Mouse (Mus musculus) kidney, adult 18-20 months (tissue): ENCODE data around the gene Itgb5.
A peak's percentile ranks its signal among the peaks of the same experiment; 100 is the strongest.

Source experiments
- DNase-seq: peaks from one replicate; pipeline ENCODE4 v3.0.0; 2021

Itgb5 gene

DNA sequence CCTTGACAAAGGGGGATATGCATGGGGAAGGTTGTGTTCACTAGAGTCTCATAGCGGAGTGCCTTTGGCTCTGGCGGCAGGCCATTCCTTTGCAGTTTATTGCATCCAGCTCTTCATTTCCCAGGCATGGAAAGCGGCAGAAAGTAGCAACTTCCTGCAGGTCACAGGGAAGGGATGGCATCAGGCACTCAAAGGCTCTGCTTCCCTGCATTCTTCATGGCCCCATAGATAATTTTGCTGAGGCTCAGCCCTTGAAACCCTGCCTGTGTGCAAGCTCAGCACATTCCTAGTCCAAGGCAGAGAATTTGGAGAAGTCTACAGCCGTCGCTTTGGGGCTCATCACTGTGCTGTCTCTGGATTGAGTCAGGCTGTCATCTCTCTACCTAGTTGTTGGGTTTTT, 87.9 kb downstream of the Itgb5 start:
- DNase-seq: no peak

DNA sequence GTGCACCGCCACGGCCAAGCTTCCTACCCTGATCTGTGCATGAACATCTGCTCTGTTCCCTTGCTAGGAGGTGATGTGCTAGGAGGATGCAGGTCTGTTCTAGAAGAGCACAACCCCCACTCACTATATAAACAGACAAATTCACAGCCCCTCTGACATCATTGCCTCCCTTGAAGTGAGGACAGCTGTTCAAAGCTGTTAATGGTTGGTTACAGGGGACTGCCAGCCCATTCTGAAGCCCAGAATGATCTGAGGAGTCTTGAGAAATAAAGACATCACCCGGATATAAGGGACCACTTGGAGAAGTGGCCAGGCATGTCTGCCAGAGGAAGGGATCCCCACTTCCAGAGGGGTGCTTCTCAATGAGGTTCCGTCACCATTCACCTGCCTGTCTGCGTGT, 88.5 kb downstream of the Itgb5 start:
- no peak for DNase-seq

GRCm38 (mm10) chr16:33921514-33921913, 92.0 kb downstream of the Itgb5 start:
- DNase-seq: no peak

DNA sequence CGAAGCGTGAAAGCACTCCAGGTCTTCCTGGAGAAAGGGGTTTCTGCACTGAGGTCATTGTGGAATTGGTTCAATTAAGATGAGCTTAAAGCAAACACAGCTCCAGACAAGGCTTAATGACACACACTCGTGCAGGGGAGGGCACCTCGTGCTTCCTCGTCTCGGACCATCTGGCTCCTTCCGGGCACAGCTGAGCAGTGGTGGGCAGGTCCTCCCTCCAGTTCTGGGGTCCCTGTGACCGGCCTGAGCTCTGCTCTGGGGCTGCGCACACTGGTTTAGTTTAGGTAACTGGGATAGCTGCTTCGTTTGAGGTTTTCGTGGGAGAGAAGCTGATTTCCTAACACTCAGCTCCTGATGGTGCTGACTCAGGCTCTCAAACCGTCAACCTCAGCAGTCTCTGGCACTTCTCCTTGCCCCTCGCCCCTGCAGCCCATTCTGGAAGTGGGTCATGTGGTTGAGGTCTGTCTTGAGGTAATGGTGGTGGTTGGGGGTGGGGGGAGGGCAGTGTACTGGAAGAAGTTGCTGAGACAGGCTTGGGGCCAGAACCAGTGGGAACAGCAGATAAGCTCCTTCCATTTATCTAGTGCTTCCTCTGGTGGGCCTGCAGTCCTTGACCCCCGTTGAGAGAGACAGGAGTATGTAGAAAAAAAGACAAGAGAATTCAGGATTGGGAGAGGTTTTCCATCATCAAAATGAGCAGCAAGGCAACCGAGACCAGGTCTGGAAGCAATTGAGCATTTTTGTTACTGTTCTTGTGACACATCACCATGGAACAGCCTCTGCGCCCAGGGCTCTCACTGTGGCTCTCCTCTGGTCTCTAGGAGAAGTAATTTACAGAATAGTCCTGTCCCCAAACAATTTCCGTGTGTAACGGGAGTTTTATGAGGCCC, 92.9 kb downstream of the Itgb5 start:
- DNase-seq: peak; percentile 40

GRCm38 (mm10) chr16:33923001-33923316, 93.5 kb downstream of the Itgb5 start:
- DNase-seq: no peak

DNA sequence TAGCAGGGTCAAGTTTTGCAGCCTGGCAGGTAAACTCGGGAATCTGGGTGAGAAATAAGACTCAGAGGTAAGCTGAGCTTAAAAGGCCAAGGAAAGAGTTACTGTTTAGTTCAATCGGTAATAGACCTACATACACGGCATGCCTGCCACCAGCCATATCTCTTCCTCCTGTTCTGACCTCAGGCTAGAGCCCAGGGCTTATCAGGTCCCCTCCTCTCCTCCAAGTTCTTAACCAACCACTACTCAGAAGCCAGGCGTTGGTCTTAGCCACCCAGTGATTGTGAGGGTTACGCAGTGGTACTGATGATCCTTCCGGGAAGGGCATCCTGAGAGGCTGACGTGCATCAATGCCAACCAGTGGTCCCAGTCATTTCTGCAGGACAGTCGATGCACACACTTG, 94.3 kb downstream of the Itgb5 start:
- no peak for DNase-seq

DNA sequence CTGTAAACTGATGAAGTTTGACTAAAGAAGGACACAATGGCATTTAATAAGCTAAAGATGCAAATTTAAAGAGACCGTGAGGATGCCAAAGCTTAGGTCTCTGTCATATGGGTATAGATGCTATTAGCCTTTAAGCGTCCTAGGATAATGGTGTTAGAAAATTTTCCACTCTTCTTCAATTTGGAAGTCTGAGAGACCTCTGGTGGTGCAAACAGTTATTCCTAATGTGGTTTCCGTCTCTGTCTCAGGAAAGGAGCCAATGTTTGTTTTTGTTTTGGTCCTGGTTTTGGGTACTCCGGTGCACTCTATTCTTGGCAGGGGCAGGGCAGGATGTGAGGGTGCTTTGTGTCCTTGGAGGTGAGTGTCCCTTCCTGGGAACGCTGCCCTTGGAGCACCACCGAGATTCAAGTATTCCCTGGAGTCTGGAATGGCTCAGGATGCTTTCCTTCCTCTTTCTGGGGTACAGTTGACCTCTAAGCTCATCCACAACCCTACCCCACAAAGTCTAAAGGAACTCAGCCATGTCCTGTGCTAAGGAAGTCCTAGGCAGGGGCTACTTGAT, 97.9 kb downstream of the Itgb5 start:
- peak; percentile 54 for DNase-seq

DNA sequence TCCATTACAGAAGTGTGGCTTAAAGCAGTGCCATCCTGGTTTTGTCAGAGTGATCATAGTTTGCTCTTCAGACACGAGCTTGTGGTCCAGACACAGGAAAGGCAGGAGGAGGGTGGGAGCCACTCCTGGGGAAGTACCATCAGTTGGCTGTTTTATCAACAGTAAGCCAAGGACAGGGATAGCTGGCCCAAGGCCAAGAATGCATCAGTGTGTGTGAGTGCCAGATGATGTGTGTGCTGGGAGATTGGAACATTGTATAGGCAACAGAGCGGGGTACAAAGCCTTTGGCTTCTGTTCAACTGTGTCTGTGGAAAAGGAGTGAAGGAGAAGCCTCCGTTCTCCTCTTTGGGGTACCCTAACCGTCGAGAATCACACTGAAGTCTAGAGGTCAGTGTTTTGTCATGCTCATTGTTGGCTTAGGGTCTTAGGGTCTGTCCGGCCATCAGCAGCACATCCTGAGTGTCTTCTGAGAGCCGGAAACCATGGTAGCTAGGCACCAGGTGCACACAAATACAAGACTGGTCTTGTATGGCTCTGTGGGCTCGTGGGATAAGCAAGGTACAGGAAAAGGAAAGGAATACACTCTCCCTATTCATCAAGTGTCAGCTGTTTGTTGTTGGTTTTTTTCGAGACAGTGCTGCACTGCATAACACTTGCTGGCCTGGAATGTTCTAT, 99.5 kb downstream of the Itgb5 start:
- DNase-seq: peak; percentile 39

DNA sequence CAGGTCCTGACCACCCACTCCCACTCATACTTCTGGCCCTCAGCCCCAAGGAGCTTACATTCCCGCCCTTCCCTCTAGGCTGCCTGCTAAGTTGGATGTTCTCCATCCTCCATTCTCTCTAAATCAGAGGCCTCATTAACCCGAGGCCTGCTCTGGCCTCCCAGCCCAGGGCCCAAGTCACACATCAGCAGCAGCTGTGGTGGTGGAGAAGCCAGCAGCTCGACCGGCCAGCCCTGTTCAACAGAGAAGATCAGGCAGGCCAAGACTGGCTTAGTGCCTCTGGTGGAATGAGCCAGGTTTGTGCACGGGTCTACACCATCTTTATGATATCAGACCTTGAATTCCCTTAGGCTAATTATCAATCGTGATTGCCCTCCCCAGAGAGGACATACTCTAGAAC, 101.3 kb downstream of the Itgb5 start:
- no peak for DNase-seq

DNA sequence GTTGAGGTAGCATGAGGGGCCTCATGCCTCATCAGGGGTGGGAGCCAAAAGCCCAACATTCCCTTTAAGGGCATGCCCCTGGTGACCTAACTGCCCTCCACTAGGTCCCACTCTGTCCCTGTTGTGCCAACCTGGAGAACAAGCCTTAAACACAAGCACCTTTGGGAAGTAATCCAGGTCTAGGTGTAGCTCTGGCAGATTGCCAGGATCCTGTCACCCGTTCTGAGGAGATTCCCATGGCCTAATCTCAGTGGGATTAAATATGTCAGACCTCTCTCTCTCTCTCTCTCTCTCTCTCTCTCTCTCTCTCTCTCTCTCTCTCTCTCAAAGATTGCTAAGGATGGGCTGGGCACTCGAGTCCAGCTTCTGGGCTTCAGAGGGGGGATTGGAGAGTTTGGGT, 102.2 kb downstream of the Itgb5 start:
- DNase-seq: peak; percentile 44

GRCm38 (mm10) chr16:33932126-33932525, 102.7 kb downstream of the Itgb5 start:
- DNase-seq: peak; percentile 66

- DNase-seq: no peak
Observed at GRCm38 (mm10) chr16:33933411-33933810, 103.9 kb downstream of the Itgb5 start.

DNA sequence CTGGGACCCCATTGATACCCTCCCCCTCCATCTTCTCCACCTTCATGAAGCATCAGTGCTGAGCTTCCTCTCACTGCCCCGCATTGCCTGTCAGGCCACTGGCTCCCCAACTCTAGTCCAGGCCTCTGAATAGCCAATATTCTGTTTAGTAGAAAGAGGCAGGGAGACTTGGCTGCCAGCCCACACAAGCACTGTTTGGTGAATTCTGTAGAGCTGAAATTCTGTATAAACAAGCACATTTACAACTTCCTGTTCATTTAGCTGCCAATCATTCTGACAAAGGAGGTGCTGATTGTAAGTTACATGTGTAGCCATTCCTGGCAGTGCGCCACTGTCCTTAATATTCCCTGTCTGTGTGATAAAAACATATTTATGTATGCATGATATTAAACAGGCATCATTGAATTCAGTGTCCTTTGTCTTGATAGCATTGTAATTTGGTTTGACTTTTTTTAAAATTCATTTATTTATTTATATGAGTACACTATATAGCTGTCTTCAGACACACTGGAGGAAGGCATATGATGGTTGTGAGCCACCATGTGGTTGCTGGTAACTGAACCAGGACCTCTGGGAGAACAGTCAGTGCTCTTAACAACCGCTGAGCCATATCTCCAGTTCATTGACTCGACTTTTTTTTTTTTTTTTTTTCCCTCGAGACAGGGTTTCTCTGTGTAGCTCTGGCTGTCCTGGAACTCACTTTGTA, 105.4 kb downstream of the Itgb5 start:
- peak; percentile 66 for DNase-seq

DNA sequence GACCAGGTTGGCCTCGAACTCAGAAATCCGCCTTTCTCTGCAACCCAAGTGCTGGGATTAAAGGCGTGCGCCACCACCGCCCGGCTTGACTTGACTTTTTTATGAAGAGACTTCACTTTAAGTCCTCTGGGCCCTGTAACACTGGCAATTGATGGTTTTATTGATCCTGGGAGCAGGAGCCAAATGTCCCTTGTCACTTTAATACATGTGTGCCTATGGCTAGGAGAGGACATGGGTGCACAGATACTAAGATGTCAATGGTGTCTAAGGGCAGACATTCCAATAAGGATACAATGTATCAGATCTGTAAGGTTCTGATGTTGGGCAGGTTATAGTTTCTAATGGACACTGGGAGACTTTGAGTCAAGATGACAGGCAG, 105.9 kb downstream of the Itgb5 start:
- DNase-seq: no peak

DNA sequence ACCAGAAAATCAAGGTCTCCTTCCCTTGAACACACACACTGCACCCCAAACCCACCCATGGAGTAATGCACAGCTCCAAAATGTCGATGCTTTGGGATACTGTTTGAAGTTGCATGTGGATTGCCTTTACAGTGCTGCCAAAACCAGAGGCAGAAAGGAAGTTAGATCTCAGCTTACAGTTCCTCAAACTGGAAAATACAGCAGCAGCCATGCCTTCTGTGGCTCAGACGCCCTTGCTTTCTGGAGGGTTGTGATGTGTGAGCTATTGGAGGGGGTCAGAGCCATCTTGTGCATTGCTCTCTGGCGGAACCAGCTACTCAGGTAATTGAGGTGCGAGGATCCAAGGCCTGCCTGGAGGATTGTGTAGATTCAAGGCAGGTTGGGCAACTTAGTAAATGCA, 107.4 kb downstream of the Itgb5 start:
- no peak for DNase-seq

DNA sequence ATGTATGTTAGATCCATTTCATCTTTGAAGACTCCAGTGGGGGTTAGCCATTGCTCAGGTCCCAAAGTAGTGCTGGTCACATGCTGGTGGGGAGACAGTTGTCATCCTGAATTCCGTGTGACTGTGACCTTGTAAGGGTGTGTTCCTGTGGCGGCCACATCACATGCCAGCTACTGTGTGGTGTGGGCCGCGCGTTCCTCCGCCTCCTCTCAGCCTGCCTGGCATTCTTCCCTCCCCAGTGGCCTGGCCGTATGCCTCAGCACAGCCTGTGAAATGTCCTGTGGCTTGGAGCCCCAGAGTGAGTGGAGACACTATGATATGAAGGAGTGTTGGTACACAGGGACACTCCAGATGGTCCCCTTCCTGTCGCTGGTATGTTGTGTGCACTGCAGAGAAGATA, 108.1 kb downstream of the Itgb5 start:
- DNase-seq: peak; percentile 71

DNA sequence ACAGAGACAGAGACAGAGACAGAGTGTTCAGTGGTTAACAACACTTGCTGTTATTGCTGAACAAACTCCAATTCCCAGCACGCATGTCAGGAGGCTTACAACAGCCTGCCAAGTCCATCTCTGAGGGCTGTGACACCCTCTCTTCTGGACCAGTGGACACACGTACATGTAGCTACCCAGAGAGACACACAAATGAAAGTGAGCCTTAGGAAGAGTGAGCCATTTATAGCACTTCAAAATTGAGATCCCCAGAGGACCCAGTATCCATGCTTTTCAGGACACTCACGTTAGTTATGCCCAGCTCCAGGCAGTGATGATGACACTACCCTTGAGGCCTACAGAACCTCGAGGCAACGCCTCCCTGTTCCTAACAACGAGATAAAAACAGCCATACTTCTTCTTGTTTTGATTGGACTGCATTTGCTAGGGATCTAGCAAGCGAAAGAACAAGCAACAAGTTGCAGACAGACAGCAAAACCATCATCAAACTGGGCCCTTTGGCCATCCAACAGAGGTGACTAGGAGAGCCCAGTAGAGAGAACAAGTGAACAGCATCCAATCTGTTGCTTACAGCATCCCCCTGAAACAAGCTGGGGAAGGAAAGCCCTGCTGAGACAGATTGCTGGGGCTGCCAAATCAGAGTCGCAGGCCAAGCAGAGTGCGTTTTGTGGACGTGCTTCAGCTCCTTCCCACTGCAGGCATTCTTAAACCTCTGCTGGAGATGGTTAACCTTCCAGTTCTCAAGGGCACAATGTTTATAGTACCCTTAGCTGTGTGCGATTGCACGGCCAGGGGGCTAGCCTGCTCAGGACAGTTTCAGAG, 109.1 kb downstream of the Itgb5 start:
- DNase-seq: no peak

- no peak for DNase-seq
Observed at GRCm38 (mm10) chr16:33939133-33939531, 109.7 kb downstream of the Itgb5 start.

GRCm38 (mm10) chr16:33939636-33940035, 110.2 kb downstream of the Itgb5 start:
- DNase-seq: peak; percentile 27

- DNase-seq: no peak
Observed at GRCm38 (mm10) chr16:33940095-33940494, 110.6 kb downstream of the Itgb5 start.

DNA sequence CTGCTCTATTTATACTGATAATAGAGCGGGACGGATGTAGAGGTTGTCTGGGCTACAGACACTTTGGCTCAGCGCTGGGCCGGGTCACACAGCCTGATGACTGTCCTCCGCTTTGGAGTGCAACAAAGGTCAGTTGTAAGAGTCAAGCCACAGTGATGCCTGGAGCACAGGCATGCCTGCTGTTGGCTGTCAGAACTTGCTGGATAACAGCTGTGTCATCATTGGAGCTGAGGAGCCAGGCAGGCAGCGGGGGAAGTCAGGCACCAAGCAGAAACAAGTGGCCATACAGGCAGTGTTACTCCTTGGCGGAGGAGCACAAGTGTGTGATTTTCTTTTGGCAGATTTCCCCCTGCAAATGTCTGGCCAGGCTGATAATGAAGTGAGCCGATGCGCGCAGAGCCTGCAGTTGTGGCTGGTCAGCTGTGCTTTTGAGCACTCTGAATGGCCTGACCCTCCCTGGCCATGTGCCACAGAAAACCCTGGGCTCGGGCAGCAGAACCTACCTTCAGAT, 111.9 kb downstream of the Itgb5 start:
- peak; percentile 55 for DNase-seq

DNA sequence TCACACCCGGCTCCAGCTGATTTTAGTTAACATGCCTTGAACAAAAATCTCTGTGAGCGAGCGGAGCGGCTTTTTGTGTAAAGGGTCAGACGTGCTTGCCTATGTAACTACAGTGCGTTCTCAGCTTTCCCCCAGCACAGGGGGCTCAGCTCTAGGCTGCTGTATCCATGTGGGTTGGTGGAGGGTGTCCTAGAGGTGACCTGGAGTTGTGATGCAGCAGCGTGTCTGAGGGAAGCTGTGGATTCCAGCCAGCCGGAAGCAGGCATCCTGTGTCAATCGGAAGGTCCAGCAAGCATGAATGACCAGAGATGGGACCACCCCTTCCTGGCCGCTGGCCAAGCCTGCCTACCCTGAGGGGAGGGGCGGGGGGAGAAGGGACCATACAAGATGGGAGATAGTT, 112.9 kb downstream of the Itgb5 start:
- DNase-seq: peak; percentile 75
